Mouse (Mus musculus) ES-Bruce4 (cell line): ENCODE data around the gene Tpbg.
"Not testable (repeated sequence)": the region's sequence is repeated elsewhere in the genome, so short reads cannot be mapped to it uniquely, and the experiment has no call there.

Experiments
- CTCF ChIP-seq: IDR thresholded peaks from one replicate; pipeline ENCODE4 v1.8.1; 2011; ENCODE audit warnings: low read depth, low read length
- EP300 ChIP-seq: IDR thresholded peaks from 2 replicates; pipeline ENCODE4 v1.6.1; 2011; ENCODE audit warnings: low read depth, low read length; ENCODE audit not compliant: insufficient read depth
- POLR2A ChIP-seq: IDR thresholded peaks from one replicate; pipeline ENCODE4 v1.8.1; 2011; ENCODE audit warnings: low read length; ENCODE audit not compliant: insufficient read depth

- TF ChIP-seq CTCF, POLR2A, EP300: not testable (repeated sequence)
These were observed 40.2 kb upstream of the Tpbg start for GRCm38 (mm10) chr9:85801986-85802385.
